7 mouse cellular contexts compared by ENCODE assay signal in the genomic region with DNA sequence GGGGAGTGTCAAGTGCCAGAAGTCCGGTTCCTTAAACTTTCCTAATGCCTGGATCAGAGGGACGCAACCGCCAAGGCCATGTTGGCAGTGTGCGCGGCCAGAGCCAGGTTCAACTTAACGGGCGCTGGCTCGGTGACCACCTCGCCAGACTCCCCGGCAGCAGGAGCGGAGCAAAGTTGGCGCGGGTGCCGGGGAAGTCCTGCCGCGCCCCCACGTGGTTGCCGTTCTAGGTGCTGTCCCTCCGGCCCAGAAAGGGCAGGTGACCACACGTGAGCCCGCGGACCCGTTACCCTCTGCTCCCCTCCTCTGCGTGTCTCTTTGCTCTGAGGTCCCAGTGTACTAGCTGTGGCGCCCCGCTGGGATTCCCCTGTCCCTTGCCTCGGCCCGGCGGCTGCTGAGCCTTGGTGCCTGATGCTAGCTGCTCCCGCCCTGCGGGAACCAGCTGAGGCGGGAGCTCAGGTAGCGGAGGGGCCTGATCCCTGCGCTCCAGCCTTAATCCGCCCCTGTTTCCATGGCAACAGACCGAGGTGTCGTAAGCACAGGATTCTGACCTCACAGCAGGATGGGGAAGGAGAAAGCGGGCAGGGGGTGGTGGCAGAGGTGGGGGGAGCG. TPM values are rescaled to one million over a fixed set of nuclear protein-coding genes. Genes with fewer than 3 reads are reported as not detected.
DNase-seq lines count a peak whose midpoint lies in the region; ATAC-seq and TF ChIP-seq lines count a peak whose summit lies in the region.

No protein-coding gene starts in this region.

- peaks cover 2% of the 10 kb centered on the region; the same call in 1 of the 2 replicates for H3K79me2 ChIP-seq in CH12.LX (replicated peaks; ENCODE audit: control insufficient read depth, extremely low read depth, insufficient read depth, poor library complexity, severe bottlenecking)

- peaks cover 21 to 44% of the 10 kb centered on the region in 2 experiments for H3K4me1 ChIP-seq in CH12.LX (ENCODE audit: control insufficient read depth in 1 of 2, insufficient read depth in 2 of 2)
- H3K4me1 ChIP-seq in heart, embryonic 10.5 days = peaks cover 56% of the 10 kb centered on the region
- peaks cover 15% of the 10 kb centered on the region for H3K4me1 ChIP-seq in lung, postnatal 0 days (ENCODE audit: insufficient read depth, low read depth, low read length)
- H3K4me1 ChIP-seq in stomach, embryonic 14.5 days (ENCODE audit: control insufficient read depth, insufficient read depth, low read length) = peaks cover 22% of the 10 kb centered on the region; the same call in 1 of the 2 replicates

- dilution Hi-C loops in CH12.LX (cut with MboI; ENCODE audit: extremely low pct_ligation_motif_present, extremely low pct_unique_long_range_greater_than_20kb, low sequenced_read_pairs) = no loop called here

- no peak overlapping the region for H3K9ac ChIP-seq in CH12.LX (ENCODE audit: insufficient read depth, low read depth)
- no peak overlapping the region for H3K9ac ChIP-seq in lung, postnatal 0 days (replicated peaks; ENCODE audit: low read depth)
- H3K9ac ChIP-seq in stomach, embryonic 14.5 days (replicated peaks; ENCODE audit: low read depth, low read length) = no peak overlapping the region; the same call in 1 of the 2 replicates

- TF ChIP-seq POLR2A in CH12.LX (IDR thresholded peaks at IDR 0.05; ENCODE audit: low read depth, low read length) = no peak

- peak overlapping the region; percentile 89 for H3K4me2 ChIP-seq in CH12.LX (ENCODE audit: insufficient read depth, low read depth, poor library complexity, severe bottlenecking)
- peak overlapping the region; percentile 90 for H3K4me2 ChIP-seq in lung, postnatal 0 days (replicated peaks; ENCODE audit: low read depth, low read length)
- H3K4me2 ChIP-seq in stomach, embryonic 14.5 days (replicated peaks; ENCODE audit: low read depth, low read length) = peak overlapping the region; percentile 87

- H3K27me3 ChIP-seq in CH12.LX (replicated peaks) = peaks cover 68% of the 10 kb centered on the region
- H3K27me3 ChIP-seq in heart, embryonic 10.5 days (ENCODE audit: insufficient read depth, poor library complexity, severe bottlenecking) = peaks cover 84% of the 10 kb centered on the region
- H3K27me3 ChIP-seq in lung, postnatal 0 days (replicated peaks; ENCODE audit: insufficient read depth, low read length) = peaks cover 35% of the 10 kb centered on the region
- peaks cover 29% of the 10 kb centered on the region for H3K27me3 ChIP-seq in stomach, embryonic 14.5 days (ENCODE audit: control insufficient read depth, insufficient read depth, low read length)

- H3K36me3 ChIP-seq in CH12.LX (replicated peaks in 1 of 2; ENCODE audit: control insufficient read depth in 1 of 2, insufficient read depth in 1 of 2, low read length in 1 of 2) = no peaks in the 10 kb centered on the region
- no peaks in the 10 kb centered on the region for H3K36me3 ChIP-seq in heart, embryonic 10.5 days
- H3K36me3 ChIP-seq in lung, postnatal 0 days (ENCODE audit: insufficient read depth, low read length) = no peaks in the 10 kb centered on the region
- H3K36me3 ChIP-seq in stomach, embryonic 14.5 days (ENCODE audit: control insufficient read depth, insufficient read depth, low read length) = no peaks in the 10 kb centered on the region

- DNase-seq in A20 (ENCODE audit: low read depth, low spot score) (peak; percentile 55), CH12.LX (ENCODE audit: extremely low read depth) (no peak)
- DNase-seq in cerebellum, adult 8-10 months = peak; percentile 75
- no peak for DNase-seq in heart, embryonic 10.5 days (ENCODE audit: low spot score)
- peak; percentile 66 for DNase-seq in kidney, adult 9 months
- DNase-seq in lung, postnatal 0 days (ENCODE audit: low spot score) = peak; percentile 58

- H3K9me3 ChIP-seq in CH12.LX (replicated peaks; ENCODE audit: low read length) = peaks cover 10% of the 10 kb centered on the region
- no peaks in the 10 kb centered on the region for H3K9me3 ChIP-seq in heart, embryonic 10.5 days
- no peaks in the 10 kb centered on the region for H3K9me3 ChIP-seq in lung, postnatal 0 days (ENCODE audit: low read length)
- H3K9me3 ChIP-seq in stomach, embryonic 14.5 days (ENCODE audit: control insufficient read depth, low read depth, low read length) = no peaks in the 10 kb centered on the region

- TF ChIP-seq CTCF in CH12.LX (conservative IDR thresholded peaks at IDR 0.05 in 1 of 2, IDR thresholded peaks at IDR 0.05 in 1 of 2; ENCODE audit: low read depth in 2 of 2, low read length in 2 of 2) = peak in 1 of 2 experiments; percentile 40; a peak in 2 of 4 replicates
- peak; percentile 32; the same call in 1 of the 2 replicates for TF ChIP-seq CTCF in lung, postnatal 0 days (IDR thresholded peaks at IDR 0.05)

- in situ Hi-C loops in CH12.LX (cut with MboI; ENCODE audit: low pct_ligation_motif_present, low pct_unique_long_range_greater_than_20kb, low sequenced_read_pairs) = loop anchor here (5.0 kb wide), 2 partner anchors 32 to 92 kb away; no protein-coding TSS in a partner anchor

- no peak for TF ChIP-seq EP300 in CH12.LX (IDR thresholded peaks at IDR 0.05; ENCODE audit: low read length)
- TF ChIP-seq EP300 in lung, postnatal 0 days (IDR thresholded peaks at IDR 0.05) = no peak

- under 1% methylated on average over 39 of the region's 39 CpGs for WGBS in heart, embryonic 10.5 days
- 3% methylated on average over 38 of the region's 39 CpGs for WGBS in lung, postnatal 0 days
- under 1% methylated on average over 39 of the region's 39 CpGs for WGBS in stomach, embryonic 14.5 days

- no peak for ATAC-seq in lung, postnatal 0 days
- no peak for ATAC-seq in stomach, embryonic 14.5 days (ENCODE audit: insufficient number of reproducible peaks, insufficient read depth, low FRiP score, low read depth)

- no peak overlapping the region for H3K27ac ChIP-seq in CH12.LX (ENCODE audit: insufficient read depth, low read depth)
- peak overlapping the region; percentile 87 for H3K27ac ChIP-seq in heart, embryonic 10.5 days
- H3K27ac ChIP-seq in lung, postnatal 0 days (ENCODE audit: low read length) = no peak overlapping the region
- no peak overlapping the region for H3K27ac ChIP-seq in stomach, embryonic 14.5 days (ENCODE audit: low read length)

- H3K4me3 ChIP-seq in CH12.LX (replicated peaks in 1 of 3; ENCODE audit: low read depth in 2 of 3, low read length in 2 of 3, poor library complexity in 1 of 3) = peak overlapping the region in 1 of 3 experiments; percentile 21
- peak overlapping the region; percentile 76 for H3K4me3 ChIP-seq in heart, embryonic 10.5 days
- peak overlapping the region; percentile 52 for H3K4me3 ChIP-seq in lung, postnatal 0 days (ENCODE audit: low read depth, low read length)
- H3K4me3 ChIP-seq in stomach, embryonic 14.5 days (ENCODE audit: low read depth, low read length) = peak overlapping the region; percentile 48

- TF ChIP-seq RAD21 in CH12.LX (IDR thresholded peaks at IDR 0.05; ENCODE audit: low read depth, low read length) = no peak; the same call in 1 of the 2 replicates

TF ChIP-seq in CH12.LX, 34 proteins besides CTCF, POLR2A, EP300 and RAD21 (continues in another document):
- TF ChIP-seq NELFE (IDR thresholded peaks at IDR 0.05; ENCODE audit: low read depth, low read length) = no peak
- no peak for TF ChIP-seq MYC (IDR thresholded peaks at IDR 0.05; ENCODE audit: low read depth, low read length)
- no peak for TF ChIP-seq ZKSCAN1 (IDR thresholded peaks at IDR 0.05; ENCODE audit: borderline replicate concordance, low read depth, low read length)
- TF ChIP-seq MAX (IDR thresholded peaks at IDR 0.05; ENCODE audit: low read length) = peak; percentile 63; the same call in 1 of the 2 replicates
- TF ChIP-seq POLR2AphosphoS2 (IDR thresholded peaks at IDR 0.05; ENCODE audit: low read depth, low read length) = no peak
- peak; percentile 25; the same call in 1 of the 2 replicates for TF ChIP-seq IRF4 (IDR thresholded peaks at IDR 0.05; ENCODE audit: low read depth, low read length)
- no peak for TF ChIP-seq MAZ (IDR thresholded peaks at IDR 0.05; ENCODE audit: low read depth, low read length)
- TF ChIP-seq ZC3H11A (IDR thresholded peaks at IDR 0.05; ENCODE audit: low read depth, low read length) = no peak
- TF ChIP-seq PAX5 (IDR thresholded peaks at IDR 0.05; ENCODE audit: low read length) = no peak
- TF ChIP-seq BHLHE40 (IDR thresholded peaks at IDR 0.05; ENCODE audit: low read depth, low read length) = peak; percentile 97
- TF ChIP-seq MXI1 (IDR thresholded peaks at IDR 0.05; ENCODE audit: low read depth, low read length) = peak; percentile 74; the same call in 1 of the 2 replicates

RNA-seq across cellular contexts. Expression of a gene that starts 1.4 kb away (rescaled TPM):
- 0.04 TPM in 2 replicates for total RNA-seq in CH12.LX (2012; rRNA removed)
- 0.08 TPM in 1 of 2 replicates, not detected in the other for total RNA-seq in CH12.LX (2014; rRNA removed)
- 0.09 and 0.11 TPM in 2 replicates for polyA plus RNA-seq in CH12.LX (2012; ENCODE audit: insufficient read length, low read depth)
- polyA plus RNA-seq in heart, embryonic 10.5 days (2016; fragmentation: Nextera tagmentation; extraction: Ambion mirVana) = 9.7 and 16.6 TPM in 2 replicates
- 3.6 and 4.3 TPM in 2 replicates for polyA plus RNA-seq in lung, postnatal 0 days (2015; fragmentation: Nextera tagmentation; extraction: Ambion mirVana)
- polyA plus RNA-seq in stomach, embryonic 14.5 days (2014; fragmentation: Nextera tagmentation; extraction: Ambion mirVana) = 0.88 and 1.7 TPM in 2 replicates

RNA-seq across cellular contexts. Expression of a gene that starts 3.9 kb away (rescaled TPM):
- total RNA-seq in CH12.LX (2012; rRNA removed) = 47.7 and 50.6 TPM in 2 replicates
- 56.4 and 57.0 TPM in 2 replicates for total RNA-seq in CH12.LX (2014; rRNA removed)
- polyA plus RNA-seq in CH12.LX (2012; ENCODE audit: insufficient read length, low read depth) = 50.9 and 54.7 TPM in 2 replicates
- polyA plus RNA-seq in heart, embryonic 10.5 days (2016; fragmentation: Nextera tagmentation; extraction: Ambion mirVana) = 26.8 and 28.0 TPM in 2 replicates
- polyA plus RNA-seq in lung, postnatal 0 days (2015; fragmentation: Nextera tagmentation; extraction: Ambion mirVana) = 11.3 and 14.8 TPM in 2 replicates
- 20.1 and 20.5 TPM in 2 replicates for polyA plus RNA-seq in stomach, embryonic 14.5 days (2014; fragmentation: Nextera tagmentation; extraction: Ambion mirVana)

RNA-seq across cellular contexts. Expression of a gene that starts 16.3 kb away (rescaled TPM):
- total RNA-seq in CH12.LX (2012; rRNA removed) (20.7 and 28.4 TPM in 2 replicates), CH12.LX (2014; rRNA removed) (68.4 and 86.9 TPM in 2 replicates)
- polyA plus RNA-seq in CH12.LX (2012; ENCODE audit: insufficient read length, low read depth) = 28.6 and 32.1 TPM in 2 replicates
- 24.0 and 29.0 TPM in 2 replicates for polyA plus RNA-seq in heart, embryonic 10.5 days (2016; fragmentation: Nextera tagmentation; extraction: Ambion mirVana)
- 19.7 and 22.0 TPM in 2 replicates for polyA plus RNA-seq in lung, postnatal 0 days (2015; fragmentation: Nextera tagmentation; extraction: Ambion mirVana)
- polyA plus RNA-seq in stomach, embryonic 14.5 days (2014; fragmentation: Nextera tagmentation; extraction: Ambion mirVana) = 26.7 and 29.1 TPM in 2 replicates

RNA-seq across cellular contexts. Expression of a gene that starts 25.6 kb away (rescaled TPM):
- total RNA-seq in CH12.LX (2012; rRNA removed) (6.4 and 9.6 TPM in 2 replicates), CH12.LX (2014; rRNA removed) (2.8 and 2.9 TPM in 2 replicates)
- 4.3 and 5.7 TPM in 2 replicates for polyA plus RNA-seq in CH12.LX (2012; ENCODE audit: insufficient read length, low read depth)
- polyA plus RNA-seq in heart, embryonic 10.5 days (2016; fragmentation: Nextera tagmentation; extraction: Ambion mirVana) = 1.9 and 2.1 TPM in 2 replicates
- polyA plus RNA-seq in lung, postnatal 0 days (2015; fragmentation: Nextera tagmentation; extraction: Ambion mirVana) = 9.9 and 13.4 TPM in 2 replicates
- polyA plus RNA-seq in stomach, embryonic 14.5 days (2014; fragmentation: Nextera tagmentation; extraction: Ambion mirVana) = 13.8 and 16.9 TPM in 2 replicates

Comparison
In these comparisons a context has a peak if more than half of its experiments do, and no peak if none do; other contexts are left out.
1. DNase-seq: peak in A20 (single experiment), cerebellum, adult 8-10 months (single experiment), kidney, adult 9 months (single experiment) and lung, postnatal 0 days (single experiment); none in CH12.LX (single experiment) and heart, embryonic 10.5 days (single experiment).
2. Peak in every context shown above with its lines, with median percentiles within 50 percentile points of each other: H3K4me2 ChIP-seq.